Mouse (Mus musculus) MEL (cell line): ENCODE measurements around the gene Rxfp4. TPM values are rescaled to one million over a fixed set of nuclear protein-coding genes. Genes with fewer than 3 reads are reported as not detected.

Source experiments
- DNase-seq: peaks from one replicate; pipeline ENCODE4 v3.0.0; 2011; ENCODE audit warnings: low read depth, low spot score
- H3K27ac ChIP-seq: 2 replicates; pipeline ENCODE4 v1.5.1; 2012; ENCODE audit warnings: low read depth, mild to moderate bottlenecking, control low read depth, low read length, moderate library complexity; ENCODE audit not compliant: control insufficient read depth
- H3K27me3 ChIP-seq, 2 experiments: fragments of 150-350 bp in 1 of 2; sonication (generic) in 1 of 2; 2 replicates each; pipeline ENCODE4 v1.6.1; 2012; ENCODE audit warnings: low read length in 2 of 2, mild to moderate bottlenecking in 2 of 2, improper control_type of control experiment in 1 of 2, moderate library complexity in 1 of 2; ENCODE audit not compliant: insufficient read depth in 2 of 2, control insufficient read depth in 1 of 2
- H3K36me3 ChIP-seq, 2 experiments: 2 replicates each; pipeline ENCODE4 v1.6.1; 2012 to 2014; ENCODE audit warnings: low read length in 2 of 2, improper control_type of control experiment in 1 of 2, inconsistent platforms in 1 of 2, mild to moderate bottlenecking in 1 of 2; ENCODE audit not compliant: insufficient read depth in 2 of 2, control insufficient read depth in 1 of 2
- H3K4me1 ChIP-seq, 2 experiments: fragments of 150-350 bp in 1 of 2; sonication (generic) in 1 of 2; 2 replicates each; pipeline ENCODE4 v1.6.1; 2012; ENCODE audit warnings: low read length in 2 of 2, improper control_type of control experiment in 1 of 2, mild to moderate bottlenecking in 1 of 2; ENCODE audit not compliant: insufficient read depth in 2 of 2, control insufficient read depth in 1 of 2
- H3K4me3 ChIP-seq, 2 experiments: fragments of 150-350 bp in 1 of 2; sonication (generic) in 1 of 2; 2 replicates each; pipeline ENCODE4 v1.5.1; 2012; ENCODE audit warnings: low read depth in 2 of 2, low read length in 2 of 2, mild to moderate bottlenecking in 2 of 2, moderate library complexity in 2 of 2, control low read depth in 1 of 2, improper control_type of control experiment in 1 of 2; ENCODE audit not compliant: control insufficient read depth in 1 of 2, insufficient read depth in 1 of 2
- H3K79me2 ChIP-seq: 2 replicates; pipeline ENCODE4 v1.6.1; 2012; ENCODE audit warnings: mild to moderate bottlenecking, low read length, moderate library complexity; ENCODE audit not compliant: control insufficient read depth, poor library complexity, insufficient read depth
- H3K9ac ChIP-seq: 2 replicates; pipeline ENCODE4 v1.6.1; 2012; ENCODE audit warnings: low read depth, mild to moderate bottlenecking, control low read depth, low read length, moderate library complexity; ENCODE audit not compliant: control insufficient read depth, poor library complexity, severe bottlenecking
- H3K9me3 ChIP-seq: fragments of 150-350 bp; sonication (generic); replicated peaks from 2 replicates; pipeline ENCODE4 v1.6.1; 2012; ENCODE audit warnings: mild to moderate bottlenecking, low read length, improper control_type of control experiment, moderate library complexity; ENCODE audit not compliant: insufficient read depth
- CHD2 ChIP-seq: IDR thresholded peaks from 2 replicates; pipeline ENCODE4 v1.6.1; 2011; ENCODE audit warnings: low read length, improper control_type of control experiment
- EP300 ChIP-seq, 2 experiments: IDR thresholded peaks; 2 replicates each; pipeline ENCODE4 v1.6.1; 2011; ENCODE audit warnings: improper control_type of control experiment in 2 of 2, low read length in 2 of 2, low read depth in 1 of 2, mild to moderate bottlenecking in 1 of 2
- ETS1 ChIP-seq: IDR thresholded peaks from 2 replicates; pipeline ENCODE4 v1.6.1; 2012; ENCODE audit warnings: low read depth, mild to moderate bottlenecking, inconsistent platforms, low read length, improper control_type of control experiment, moderate library complexity
- GABPA ChIP-seq: IDR thresholded peaks from 2 replicates; pipeline ENCODE4 v1.6.1; 2012; ENCODE audit warnings: low read depth, mild to moderate bottlenecking, inconsistent platforms, low read length, improper control_type of control experiment, moderate library complexity
- GATA1 ChIP-seq: IDR thresholded peaks from 2 replicates; pipeline ENCODE4 v1.6.1; 2011; ENCODE audit warnings: low read depth, low read length, improper control_type of control experiment
- JUND ChIP-seq: IDR thresholded peaks from 2 replicates; pipeline ENCODE4 v1.6.1; 2011; ENCODE audit warnings: low read depth, mild to moderate bottlenecking, improper control_type of control experiment, low read length
- MAFK ChIP-seq: IDR thresholded peaks from 2 replicates; pipeline ENCODE4 v1.6.1; 2011; ENCODE audit warnings: low read depth, mild to moderate bottlenecking, low read length, improper control_type of control experiment, borderline replicate concordance
- MAZ ChIP-seq: IDR thresholded peaks from 2 replicates; pipeline ENCODE4 v1.6.1; 2012; ENCODE audit warnings: low read depth, mild to moderate bottlenecking, inconsistent platforms, low read length, improper control_type of control experiment
- MEF2A ChIP-seq: IDR thresholded peaks from 2 replicates; pipeline ENCODE4 v1.6.1; 2014; ENCODE audit warnings: low read depth, mild to moderate bottlenecking, inconsistent platforms, low read length, improper control_type of control experiment; ENCODE audit not compliant: poor library complexity, insufficient replicate concordance, severe bottlenecking; ENCODE audit errors: extremely low read depth
- MXI1 ChIP-seq: IDR thresholded peaks from 2 replicates; pipeline ENCODE4 v1.6.1; 2011; ENCODE audit warnings: mild to moderate bottlenecking, low read depth, low read length, improper control_type of control experiment
- MYB ChIP-seq: IDR thresholded peaks from 2 replicates; pipeline ENCODE4 v1.6.1; 2011; ENCODE audit warnings: mild to moderate bottlenecking, low read depth, low read length, improper control_type of control experiment
- POLR2A ChIP-seq, 2 experiments: IDR thresholded peaks; 2 replicates each; pipeline ENCODE4 v1.6.1; 2011 to 2012; ENCODE audit warnings: low read length in 2 of 2, mild to moderate bottlenecking in 2 of 2, control low read depth in 1 of 2, improper control_type of control experiment in 1 of 2, low read depth in 1 of 2, moderate library complexity in 1 of 2; ENCODE audit not compliant: control insufficient read depth in 1 of 2, insufficient read depth in 1 of 2, poor library complexity in 1 of 2
- RCOR1 ChIP-seq: IDR thresholded peaks from 2 replicates; pipeline ENCODE4 v1.6.1; 2012; ENCODE audit warnings: low read depth, mild to moderate bottlenecking, inconsistent platforms, low read length, improper control_type of control experiment
- SMC3 ChIP-seq: IDR thresholded peaks from 2 replicates; pipeline ENCODE4 v1.6.1; 2011; ENCODE audit warnings: low read depth, low read length, improper control_type of control experiment
- TCF12 ChIP-seq: IDR thresholded peaks from 2 replicates; pipeline ENCODE4 v1.6.1; 2014; ENCODE audit warnings: low read depth, mild to moderate bottlenecking, inconsistent platforms, low read length, improper control_type of control experiment, moderate library complexity
- USF1 ChIP-seq: IDR thresholded peaks from 2 replicates; pipeline ENCODE4 v1.6.1; 2014; ENCODE audit warnings: low read depth, mild to moderate bottlenecking, inconsistent platforms, low read length, improper control_type of control experiment, moderate library complexity
- ZC3H11A ChIP-seq: IDR thresholded peaks from 2 replicates; pipeline ENCODE4 v1.6.1; 2012; ENCODE audit warnings: low read depth, mild to moderate bottlenecking, inconsistent platforms, low read length, improper control_type of control experiment
- polyA plus RNA-seq, 2 experiments: library from polyadenylated mRNA; stranded (reverse) in 1 of 2; unstranded in 1 of 2; fragments of >175 nt in 1 of 2; fragments of >200 nt in 1 of 2; gene quantifications; 2 replicates each; pipeline versions ENCODE4 v1.2.1 to v1.2.4; 2012; ENCODE audit warnings: low replicate concordance in 2 of 2, low read depth in 1 of 2; ENCODE audit not compliant: insufficient read length in 2 of 2, insufficient read depth in 1 of 2, missing spikeins in 1 of 2
- total RNA-seq: library from RNA; depleted of rRNA; stranded (reverse); fragments of 300-350 nt; gene quantifications from 2 replicates; pipeline ENCODE4 v1.2.3, GENCODE M21; 2012

The Rxfp4 gene
- total and polyA plus RNA-seq, 3 experiments, result 0.06 to 0.08 TPM; not detected in 1

GRCm38 (mm10) chr3:88615902-88616391 lies 37.0 kb downstream of the Rxfp4 start:
- Histone ChIP-seq H3K4me1 (peaks cover 22 to 26% of the 10 kb centered on the region in 2 experiments), H3K27me3 (no peaks in the 10 kb centered on the region), H3K79me2 (peaks cover 8% of the 10 kb centered on the region), H3K4me3 (no peak overlapping the region), H3K9me3 (no peaks in the 10 kb centered on the region), H3K36me3 (peaks cover 0 to 25% of the 10 kb centered on the region in 2 experiments; a peak in 2 of 4 replicates), H3K9ac (no peak overlapping the region), H3K27ac (no peak overlapping the region)
- no peak for DNase-seq
- TF ChIP-seq JUND (no peak), MAFK (no peak), POLR2A (IDR thresholded peaks at IDR 0.05; ENCODE audit: control insufficient read depth in 1 of 2, insufficient read depth in 1 of 2, low read depth in 1 of 2, low read length in 2 of 2, poor library complexity in 1 of 2) (no peak), GABPA (no peak), EP300 (IDR thresholded peaks at IDR 0.05; ENCODE audit: low read depth in 1 of 2, low read length in 2 of 2) (no peak), RCOR1 (no peak), GATA1 (no peak), SMC3 (no peak), TCF12 (no peak), ZC3H11A (no peak), MYB (no peak)

GRCm38 (mm10) chr3:88615117-88615516 lies 37.8 kb downstream of the Rxfp4 start:
- TF ChIP-seq USF1, result no peak
- TF ChIP-seq EP300 (IDR thresholded peaks at IDR 0.05; ENCODE audit: low read depth in 1 of 2, low read length in 2 of 2), result no peak
- DNase-seq, result no peak
- peaks cover 0 to 22% of the 10 kb centered on the region in 2 experiments; a peak in 2 of 4 replicates for H3K36me3 ChIP-seq
- no peak overlapping the region for H3K4me3 ChIP-seq
- H3K9me3 ChIP-seq, result no peaks in the 10 kb centered on the region
- H3K27me3 ChIP-seq, result no peaks in the 10 kb centered on the region
- no peak overlapping the region for H3K27ac ChIP-seq
- H3K79me2 ChIP-seq, result peaks cover 1% of the 10 kb centered on the region; the same call in 1 of the 2 replicates
- peaks cover 18 to 23% of the 10 kb centered on the region in 2 experiments for H3K4me1 ChIP-seq
- no peak overlapping the region for H3K9ac ChIP-seq

GRCm38 (mm10) chr3:88614418-88614817 lies 38.5 kb downstream of the Rxfp4 start:
- no peaks in the 10 kb centered on the region for H3K79me2 ChIP-seq
- no peak overlapping the region for H3K27ac ChIP-seq
- peaks cover 0 to 16% of the 10 kb centered on the region in 2 experiments; a peak in 2 of 4 replicates for H3K36me3 ChIP-seq
- TF ChIP-seq RCOR1, result no peak
- TF ChIP-seq MYB, result no peak
- TF ChIP-seq POLR2A (IDR thresholded peaks at IDR 0.05; ENCODE audit: control insufficient read depth in 1 of 2, insufficient read depth in 1 of 2, low read depth in 1 of 2, low read length in 2 of 2, poor library complexity in 1 of 2), result no peak
- no peak for TF ChIP-seq MAZ
- TF ChIP-seq GABPA, result no peak
- TF ChIP-seq CHD2, result no peak
- TF ChIP-seq MXI1, result no peak
- no peak for TF ChIP-seq MEF2A
- TF ChIP-seq EP300 (IDR thresholded peaks at IDR 0.05; ENCODE audit: low read depth in 1 of 2, low read length in 2 of 2), result no peak
- no peak for TF ChIP-seq ETS1
- TF ChIP-seq, all 39 proteins: peak for 0
- H3K27me3 ChIP-seq, result no peaks in the 10 kb centered on the region
- no peaks in the 10 kb centered on the region for H3K9me3 ChIP-seq
- H3K4me1 ChIP-seq, result peaks cover 12 to 16% of the 10 kb centered on the region in 2 experiments
- H3K9ac ChIP-seq, result no peak overlapping the region
- no peak overlapping the region for H3K4me3 ChIP-seq
- DNase-seq, result no peak
